Mouse (Mus musculus) heart, postnatal 36 days (tissue): ENCODE results near the gene Ccdc6. TPM values are rescaled to one million over a fixed set of nuclear protein-coding genes. Genes with fewer than 3 reads are reported as not detected.
"Not testable (repeated sequence)": the region's sequence is repeated elsewhere in the genome, so short reads cannot be mapped to it uniquely, and the experiment has no call there.

Experiments used
- DNase-seq, 2 experiments: peaks; one replicate each; pipeline ENCODE4 v3.0.0; 2021 to 2022
- intact Hi-C: fragments of 180-260 bp; cut with DNase I; formaldehyde crosslinking; loops from one replicate; pipeline ENCODE4 v1.15.1; 2025
- total RNA-seq, 2 experiments: library from RNA; stranded (reverse); gene quantifications; 2 replicates each; pipeline ENCODE4 v1.2.3; 2021

Ccdc6 gene
- total RNA-seq, 2 experiments from 2014 or later, result 27.7 to 29.3 TPM

DNA sequence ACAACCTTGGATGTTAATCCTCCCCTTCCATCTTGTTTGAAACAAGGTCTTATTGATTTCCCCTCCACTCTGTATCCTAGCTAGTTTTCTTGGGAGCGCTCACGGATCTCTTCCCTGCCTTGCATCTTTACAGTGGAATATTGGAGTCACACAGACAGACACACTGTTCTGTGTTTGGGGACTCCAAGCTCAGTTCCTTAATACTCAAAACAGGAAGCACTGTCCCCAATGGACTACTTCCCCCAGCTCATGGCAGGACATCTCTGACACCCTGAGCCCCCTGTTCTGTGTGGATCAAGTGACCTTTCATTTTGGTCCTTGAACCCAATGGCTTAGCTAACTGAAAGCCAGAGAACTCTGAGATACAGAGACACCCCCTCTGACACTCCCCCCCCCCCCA lies 100.7 kb downstream of the Ccdc6 start:
- intact Hi-C loops, result loop anchor here (5.0 kb wide), 1 partner anchor 50 kb away; the partner anchor contains the start of gene Slc16a9
- DNase-seq, result peak in 1 of 2 experiments; percentile 32

GRCm38 (mm10) chr10:70198012-70198411 lies 101.1 kb downstream of the Ccdc6 start:
- no peak for DNase-seq
- intact Hi-C loops, result loop anchor here (5.0 kb wide), 1 partner anchor 49 kb away; the partner anchor contains the start of gene Slc16a9

DNA sequence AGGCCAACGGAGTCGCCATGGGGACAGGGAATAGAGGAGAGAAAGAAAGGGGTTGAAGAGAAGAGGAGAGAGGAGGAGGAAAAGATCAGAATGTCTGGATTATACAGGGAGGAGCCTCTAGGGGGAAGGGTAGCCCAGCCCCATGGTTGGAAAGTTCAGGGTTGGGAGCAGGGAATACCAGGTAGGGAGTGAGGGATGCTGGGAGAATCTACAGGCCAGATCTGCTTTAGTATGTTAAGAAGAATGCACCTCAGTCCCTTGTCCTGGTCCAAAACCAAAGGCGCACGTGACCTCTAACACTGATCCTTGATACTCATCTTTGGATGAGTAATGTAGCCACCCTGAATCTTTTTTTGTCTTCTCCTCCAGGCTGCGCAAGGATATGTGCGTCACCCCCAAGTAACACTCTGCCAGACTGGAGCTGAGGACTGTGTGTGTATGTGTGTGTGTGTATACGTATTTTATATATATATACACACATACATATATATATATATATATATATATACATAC lies 102.1 kb downstream of the Ccdc6 start:
- intact Hi-C loops, result loop anchor here (5.0 kb wide), 1 partner anchor 48 kb away; the partner anchor contains the start of gene Slc16a9

GRCm38 (mm10) chr10:70199466-70200210 lies 102.7 kb downstream of the Ccdc6 start:
- intact Hi-C loops, result loop anchor here (5.0 kb wide), 1 partner anchor 48 kb away; the partner anchor contains the start of gene Slc16a9
- DNase-seq, result no peak

More for the DNA sequence above, 102.1 kb downstream of the Ccdc6 start:
- no peak for DNase-seq

GRCm38 (mm10) chr10:70200889-70201500 lies 104.1 kb downstream of the Ccdc6 start:
- DNase-seq, result no peak
- intact Hi-C loops, result no loop called here

GRCm38 (mm10) chr10:70204505-70205399 lies 107.8 kb downstream of the Ccdc6 start, which contains the start of gene Mrln:
Mrln (plus strand) TSS chr10:70204664.
- no peak for DNase-seq
- intact Hi-C loops, result no loop called here

GRCm38 (mm10) chr10:70211281-70211680 lies 114.4 kb downstream of the Ccdc6 start:
- intact Hi-C loops, result no loop called here
- DNase-seq, result no peak

DNA sequence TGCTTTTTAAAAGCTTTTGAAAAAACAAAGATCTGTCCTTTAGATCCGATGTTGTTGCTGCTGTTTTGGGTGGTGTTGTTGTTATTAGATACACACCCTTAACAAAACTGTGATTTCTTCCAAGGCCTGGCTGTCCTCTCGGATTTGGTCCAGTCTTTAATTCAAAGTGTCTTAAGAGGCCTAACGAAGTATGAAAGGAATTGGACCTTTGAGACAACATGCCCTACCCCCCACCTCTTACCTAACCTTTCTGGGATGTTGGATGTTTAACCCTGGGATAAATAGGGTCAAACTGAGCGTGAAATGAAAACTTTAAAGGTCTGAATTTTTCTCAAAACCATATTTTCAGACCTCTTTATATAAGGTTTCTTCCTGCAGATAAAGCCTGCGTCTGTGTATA lies 124.0 kb downstream of the Ccdc6 start:
- DNase-seq, result no peak

DNA sequence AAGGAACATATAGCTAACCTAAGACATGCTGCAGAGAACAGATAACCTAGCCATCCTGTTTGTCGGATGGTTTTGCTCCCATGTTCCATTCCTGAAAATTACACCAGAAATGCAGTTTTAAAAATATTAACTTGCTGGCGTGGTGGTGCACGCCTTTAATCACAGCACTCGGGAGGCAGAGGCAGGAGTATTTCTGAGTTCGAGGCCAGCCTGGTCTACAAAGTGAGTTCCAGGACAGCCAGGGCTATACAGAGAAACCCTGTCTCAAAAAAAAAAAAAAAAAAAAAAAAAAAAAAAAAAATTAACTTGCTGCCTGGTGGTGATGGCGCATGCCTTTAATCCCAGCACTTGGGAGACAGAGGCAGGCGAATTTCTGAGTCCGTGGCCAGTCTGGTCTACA lies 125.3 kb downstream of the Ccdc6 start:
- intact Hi-C loops, DNase-seq: not testable (repeated sequence)

More for the DNA sequence above, 124.0 kb downstream of the Ccdc6 start:
- intact Hi-C loops, result no loop called here

DNA sequence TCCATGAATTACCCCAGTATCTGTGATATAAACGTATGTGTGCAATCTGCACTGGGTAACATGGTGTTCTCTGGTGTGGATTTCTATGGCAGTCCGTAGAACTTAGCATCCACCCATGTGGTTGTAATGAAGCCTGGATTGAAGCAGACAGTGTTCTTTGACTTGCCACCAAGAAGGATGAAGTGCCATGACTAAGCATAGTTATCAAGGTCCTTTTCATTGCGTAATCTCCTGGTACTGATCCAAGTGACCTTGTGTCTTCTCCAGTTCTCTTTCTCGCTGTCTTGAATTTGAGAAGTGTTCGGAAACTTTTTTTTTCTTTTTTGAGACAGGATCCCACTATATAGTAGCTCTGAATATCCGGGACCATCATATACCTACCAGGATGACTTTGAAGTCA lies 127.7 kb downstream of the Ccdc6 start:
- DNase-seq, result no peak
- intact Hi-C loops, result no loop called here

- DNase-seq, result no peak
- intact Hi-C loops, result no loop called here
Measured at GRCm38 (mm10) chr10:70225760-70226159, 128.8 kb downstream of the Ccdc6 start.

- intact Hi-C loops, result no loop called here
Measured at GRCm38 (mm10) chr10:70226608-70227007, 129.7 kb downstream of the Ccdc6 start.

GRCm38 (mm10) chr10:70230352-70230751 lies 133.4 kb downstream of the Ccdc6 start:
- intact Hi-C loops, result no loop called here
- peak in 1 of 2 experiments; percentile 21 for DNase-seq

More at GRCm38 (mm10) chr10:70226608-70227007, 129.7 kb downstream of the Ccdc6 start:
- DNase-seq, result no peak

GRCm38 (mm10) chr10:70237936-70238335 lies 141.0 kb downstream of the Ccdc6 start:
- DNase-seq, result no peak
- intact Hi-C loops, result no loop called here

Other genes starting within 250 kb of the Ccdc6 start
- 1 to 10 TPM; 3.1 to 4.0 TPM for gene Mrln, start 107.5 kb downstream of the Ccdc6 start, total RNA-seq
- gene Slc16a9, start 148.0 kb downstream of the Ccdc6 start, total RNA-seq, result 1 to 10 TPM; 2.5 to 5.3 TPM